Mouse (Mus musculus): Measurements from ENCODE around the gene Hps1. TPM values are rescaled to one million over a fixed set of nuclear protein-coding genes. Genes with fewer than 3 reads are reported as not detected.

Gene Hps1
- total RNA-seq, 2 experiments from 2014 or later = 6.5 to 9.7 TPM

- intact Hi-C loops (cut with DNase I) = no loop called here
- no peak for DNase-seq (ENCODE audit: low spot score in 2 of 2)
These were observed 15.4 kb downstream of the Hps1 start for GRCm38 (mm10) chr19:42764398-42764797.

- DNase-seq (ENCODE audit: low spot score in 2 of 2) = no peak
- intact Hi-C loops (cut with DNase I) = no loop called here
These were observed 23.1 kb downstream of the Hps1 start for GRCm38 (mm10) chr19:42756671-42757070.

- intact Hi-C loops (cut with DNase I) = no loop called here
- no peak for DNase-seq (ENCODE audit: low spot score in 2 of 2)
These were observed 24.5 kb downstream of the Hps1 start for GRCm38 (mm10) chr19:42755148-42755870.

GRCm38 (mm10) chr19:42753141-42753917, 26.4 kb downstream of the Hps1 start:
- DNase-seq (ENCODE audit: low spot score in 2 of 2) = peak; percentile 20 to 25
- intact Hi-C loops (cut with DNase I) = no loop called here

- intact Hi-C loops (cut with DNase I) = no loop called here
- peak; percentile 49 for DNase-seq (ENCODE audit: low spot score in 2 of 2)
These were observed 27.3 kb downstream of the Hps1 start, which contains the start of gene Pyroxd2 for GRCm38 (mm10) chr19:42752363-42752931. Gene Pyroxd2, minus strand, starts transcription at chr19:42752775.

- intact Hi-C loops (cut with DNase I) = no loop called here
- no peak for DNase-seq (ENCODE audit: low spot score in 2 of 2)
These were observed 29.6 kb downstream of the Hps1 start for GRCm38 (mm10) chr19:42750196-42750595.

- intact Hi-C loops (cut with DNase I) = no loop called here
- DNase-seq (ENCODE audit: low spot score in 2 of 2) = no peak
These were observed 33.1 kb downstream of the Hps1 start for GRCm38 (mm10) chr19:42746702-42747101.

- DNase-seq (ENCODE audit: low spot score in 2 of 2) = no peak
- intact Hi-C loops (cut with DNase I) = loop anchor here (2.0 kb wide), 1 partner anchor 157 kb away; no protein-coding TSS in a partner anchor
These were observed 33.9 kb downstream of the Hps1 start for GRCm38 (mm10) chr19:42745869-42746224.

GRCm38 (mm10) chr19:42745084-42745868, 34.5 kb downstream of the Hps1 start:
- DNase-seq (ENCODE audit: low spot score in 2 of 2) = no peak

GRCm38 (mm10) chr19:42744162-42744586, 35.6 kb downstream of the Hps1 start:
- intact Hi-C loops (cut with DNase I) = loop anchor here (2.0 to 5.0 kb wide), 2 partner anchors 155 to 427 kb away; no protein-coding TSS in a partner anchor
- peak; percentile 60 to 76 for DNase-seq (ENCODE audit: low spot score in 2 of 2)

More at GRCm38 (mm10) chr19:42745084-42745868, 34.5 kb downstream of the Hps1 start:
- intact Hi-C loops (cut with DNase I) = loop anchor here (2.0 kb wide), 1 partner anchor 156 kb away; no protein-coding TSS in a partner anchor

GRCm38 (mm10) chr19:42743261-42743660, 36.5 kb downstream of the Hps1 start:
- intact Hi-C loops (cut with DNase I) = loop anchor here (2.0 to 5.0 kb wide), 2 partner anchors 84 to 426 kb away; no protein-coding TSS in a partner anchor
- DNase-seq (ENCODE audit: low spot score in 2 of 2) = no peak

GRCm38 (mm10) chr19:42741884-42742283, 37.9 kb downstream of the Hps1 start:
- peak; percentile 53 to 75 for DNase-seq (ENCODE audit: low spot score in 2 of 2)
- intact Hi-C loops (cut with DNase I) = loop anchor here (2.0 to 5.0 kb wide), 2 partner anchors 83 to 425 kb away; no protein-coding TSS in a partner anchor

- intact Hi-C loops (cut with DNase I) = loop anchor here (5.0 kb wide), 1 partner anchor 423 kb away; no protein-coding TSS in a partner anchor
These were observed 39.4 kb downstream of the Hps1 start for GRCm38 (mm10) chr19:42740163-42740899.

GRCm38 (mm10) chr19:42739734-42740133, 40.0 kb downstream of the Hps1 start:
- no peak for DNase-seq (ENCODE audit: low spot score in 2 of 2)
- intact Hi-C loops (cut with DNase I) = loop anchor here (5.0 kb wide), 1 partner anchor 422 kb away; no protein-coding TSS in a partner anchor

More at GRCm38 (mm10) chr19:42740163-42740899, 39.4 kb downstream of the Hps1 start:
- DNase-seq (ENCODE audit: low spot score in 2 of 2) = no peak

- DNase-seq (ENCODE audit: low spot score in 2 of 2) = no peak
- intact Hi-C loops (cut with DNase I) = no loop called here
These were observed 42.0 kb downstream of the Hps1 start for GRCm38 (mm10) chr19:42737753-42738152.

- intact Hi-C loops (cut with DNase I) = no loop called here
- DNase-seq (ENCODE audit: low spot score in 2 of 2) = no peak
These were observed 44.8 kb downstream of the Hps1 start for GRCm38 (mm10) chr19:42734982-42735381.

GRCm38 (mm10) chr19:42727424-42727823, 52.4 kb downstream of the Hps1 start:
- no peak for DNase-seq (ENCODE audit: low spot score in 2 of 2)
- intact Hi-C loops (cut with DNase I) = no loop called here

GRCm38 (mm10) chr19:42726766-42727165, 53.0 kb downstream of the Hps1 start:
- no peak for DNase-seq (ENCODE audit: low spot score in 2 of 2)
- intact Hi-C loops (cut with DNase I) = no loop called here

All from left cerebral cortex, postnatal 25 days (tissue).